Mouse (Mus musculus) limb, embryonic 14.5 days (tissue): ENCODE measurements around the gene Vav2. TPM values are rescaled to one million over a fixed set of nuclear protein-coding genes. Genes with fewer than 3 reads are reported as not detected.

Experiments used
- ATAC-seq: fragments of 200-750 bp; cut with Nextera tagmentation; 2 replicates; pipeline ENCODE4 v1.8.0; 2017; ENCODE audit warnings: low read depth, moderate number of reproducible peaks, moderate TSS enrichment; ENCODE audit not compliant: low FRiP score
- DNase-seq: peaks from one replicate; pipeline ENCODE4 v3.0.0-alpha.2; 2015; ENCODE audit warnings: low spot score
- H3K27ac ChIP-seq: fragments of 300-500 bp; sonication (generic); replicated peaks from 2 replicates; pipeline ENCODE4 v1.5.1; 2014; ENCODE audit warnings: low read depth, mild to moderate bottlenecking, low read length, moderate library complexity, mixed read lengths
- H3K27me3 ChIP-seq: fragments of 300-500 bp; sonication (generic); 2 replicates; pipeline ENCODE4 v1.6.1; 2014; ENCODE audit warnings: low read length, mixed read lengths; ENCODE audit not compliant: control insufficient read depth, insufficient read depth
- H3K36me3 ChIP-seq: fragments of 300-500 bp; sonication (generic); 2 replicates; pipeline ENCODE4 v1.6.1; 2014; ENCODE audit warnings: mild to moderate bottlenecking, low read length, moderate library complexity, mixed read lengths; ENCODE audit not compliant: control insufficient read depth, insufficient read depth
- H3K4me1 ChIP-seq: fragments of 300-500 bp; sonication (generic); 2 replicates; pipeline ENCODE4 v1.6.1; 2014; ENCODE audit warnings: antibody characterized with exemption, low read length, mixed read lengths; ENCODE audit not compliant: control insufficient read depth, insufficient read depth
- H3K4me2 ChIP-seq: fragments of 300-500 bp; sonication (generic); replicated peaks from 2 replicates; pipeline ENCODE4 v1.6.1; 2014; ENCODE audit warnings: low read depth, mild to moderate bottlenecking, low read length, moderate library complexity; ENCODE audit not compliant: severe bottlenecking
- H3K4me3 ChIP-seq: fragments of 300-500 bp; sonication (generic); replicated peaks from 2 replicates; pipeline ENCODE4 v1.5.1; 2014; ENCODE audit warnings: low read length
- H3K9ac ChIP-seq: fragments of 300-500 bp; sonication (generic); 2 replicates; pipeline ENCODE4 v1.6.1; 2014; ENCODE audit warnings: mild to moderate bottlenecking, low read depth, low read length, moderate library complexity; ENCODE audit not compliant: severe bottlenecking
- H3K9me3 ChIP-seq: fragments of 300-500 bp; sonication (generic); 2 replicates; pipeline ENCODE4 v1.6.1; 2016; ENCODE audit warnings: low read length; ENCODE audit not compliant: control insufficient read depth
- POLR2A ChIP-seq: fragments of 200-500 bp; IDR thresholded peaks from 2 replicates; pipeline ENCODE4 v1.8.0; 2012; ENCODE audit warnings: inconsistent platforms, mild to moderate bottlenecking, moderate library complexity, borderline replicate concordance; ENCODE audit not compliant: insufficient read depth, insufficient read length; ENCODE audit errors: extremely low read depth
- WGBS: fragments of 180-500 bp; shearing (Covaris S2); extraction: QIAGEN DNeasy Blood & Tissue Kit; methylation state at CpG from one replicate; pipeline ENCODE4 v1.1.7; 2014; 5-methylcytosine and 5-hydroxymethylcytosine counted together
- polyA plus RNA-seq, 2 experiments: library from polyadenylated mRNA; depleted of rRNA in 1 of 2; stranded (reverse) in 1 of 2; unstranded in 1 of 2; fragments of >200 nt; fragmentation: Nextera tagmentation in 1 of 2; extraction: Ambion mirVana in 1 of 2; gene quantifications; 2 replicates each; pipeline versions ENCODE4 v1.2.1 to v1.2.3; 2012 to 2014

The Vav2 gene
- polyA plus RNA-seq, 2 experiments, result 5.9 to 19.6 TPM

- Histone ChIP-seq H3K4me2 (no peak overlapping the region), H3K4me3 (no peak overlapping the region), H3K27ac (no peak overlapping the region), H3K9ac (no peak overlapping the region), H3K4me1 (no peaks in the 10 kb centered on the region), H3K9me3 (no peaks in the 10 kb centered on the region), H3K36me3 (peaks cover 93% of the 10 kb centered on the region), H3K27me3 (no peaks in the 10 kb centered on the region)
- DNase-seq (no peak), ATAC-seq (no peak)
- 90% methylated on average over 4 of the region's 4 CpGs for WGBS
- TF ChIP-seq POLR2A, result no peak
Observed at GRCm38 (mm10) chr2:27462901-27463300, 36.1 kb upstream of the Vav2 start.

DNA sequence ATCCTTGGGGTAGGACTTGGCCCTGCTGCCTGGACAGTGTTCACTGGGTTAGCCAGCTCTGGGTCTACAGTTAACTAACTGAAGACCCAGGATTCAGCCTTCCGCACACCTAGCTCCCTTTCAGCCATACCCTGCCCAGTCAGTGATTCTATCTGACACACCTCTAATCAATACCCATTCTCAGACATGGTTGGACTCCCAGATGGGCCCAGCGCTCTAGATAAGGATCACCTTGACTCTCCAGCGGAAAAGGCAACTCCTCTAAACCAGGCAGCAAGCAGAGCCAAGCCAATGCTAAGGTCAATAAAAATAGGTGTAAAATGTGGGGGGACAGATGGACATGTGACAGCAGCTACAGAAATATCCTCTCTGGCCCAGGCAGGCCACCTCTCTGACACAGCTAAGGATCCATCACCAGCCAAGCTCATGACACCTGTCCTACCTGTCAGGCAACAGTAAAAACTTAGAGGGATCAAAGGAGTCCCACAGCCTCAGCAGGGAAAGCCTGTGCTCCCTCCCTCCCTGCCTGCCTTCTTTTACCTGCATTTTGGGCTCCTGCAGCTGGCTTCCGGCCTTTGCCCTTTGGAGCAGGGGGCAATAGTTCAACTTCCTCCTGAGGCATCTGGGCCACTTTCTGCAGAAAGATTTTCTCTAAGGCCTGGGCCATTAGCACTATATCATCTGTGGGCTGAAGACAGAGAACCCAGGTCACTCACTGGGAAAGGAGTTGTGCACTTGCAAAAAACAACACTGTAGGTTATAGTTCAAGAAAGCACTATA, 35.2 kb upstream of the Vav2 start:
- peaks cover 94% of the 10 kb centered on the region for H3K36me3 ChIP-seq

GRCm38 (mm10) chr2:27460651-27461050, 33.8 kb upstream of the Vav2 start:
- Histone ChIP-seq H3K4me2 (no peak overlapping the region), H3K4me3 (no peak overlapping the region), H3K27ac (no peak overlapping the region), H3K4me1 (no peaks in the 10 kb centered on the region), H3K27me3 (no peaks in the 10 kb centered on the region), H3K9me3 (no peaks in the 10 kb centered on the region), H3K9ac (no peak overlapping the region), H3K36me3 (peaks cover 94% of the 10 kb centered on the region)
- TF ChIP-seq POLR2A, result no peak
- WGBS, result 63% methylated on average over 9 of the region's 9 CpGs
- ATAC-seq (no peak), DNase-seq (no peak)

More for the DNA sequence above, 35.2 kb upstream of the Vav2 start:
- Histone ChIP-seq H3K27me3 (no peaks in the 10 kb centered on the region), H3K27ac (no peak overlapping the region), H3K4me2 (no peak overlapping the region), H3K4me1 (no peaks in the 10 kb centered on the region), H3K9ac (no peak overlapping the region), H3K9me3 (no peaks in the 10 kb centered on the region), H3K4me3 (no peak overlapping the region)
- DNase-seq, result no peak
- WGBS, result 85% methylated on average over 4 of the region's 4 CpGs
- no peak for ATAC-seq
- no peak for TF ChIP-seq POLR2A

GRCm38 (mm10) chr2:27460163-27460562, 33.3 kb upstream of the Vav2 start:
- DNase-seq (no peak), ATAC-seq (no peak)
- 81% methylated on average over 5 of the region's 5 CpGs for WGBS
- no peak overlapping the region for H3K4me3 ChIP-seq
- no peaks in the 10 kb centered on the region for H3K4me1 ChIP-seq
- no peaks in the 10 kb centered on the region for H3K27me3 ChIP-seq
- no peaks in the 10 kb centered on the region for H3K9me3 ChIP-seq
- no peak overlapping the region for H3K27ac ChIP-seq
- H3K9ac ChIP-seq, result no peak overlapping the region
- peaks cover 97% of the 10 kb centered on the region for H3K36me3 ChIP-seq
- TF ChIP-seq POLR2A, result no peak
- no peak overlapping the region for H3K4me2 ChIP-seq

DNA sequence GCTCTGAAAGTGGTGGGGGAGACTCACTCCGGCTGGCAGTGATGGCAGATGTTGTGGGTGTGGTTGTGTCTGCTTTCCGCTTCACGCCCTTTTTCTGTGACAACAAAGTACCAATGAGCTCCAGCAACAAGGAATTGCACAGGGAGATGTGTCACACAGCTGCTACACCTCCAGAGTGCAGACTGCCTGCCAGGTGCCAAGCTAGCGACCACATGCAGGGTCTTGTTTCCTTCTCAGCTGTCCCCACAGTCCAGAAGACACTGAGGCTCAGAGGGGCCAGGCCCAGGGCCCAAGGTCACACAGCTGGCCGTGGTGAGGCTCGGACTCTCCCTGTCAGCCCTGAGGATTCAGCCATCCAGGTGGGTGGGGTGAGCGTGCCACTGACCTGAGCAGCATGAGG, 32.9 kb upstream of the Vav2 start:
- no peak overlapping the region for H3K4me2 ChIP-seq
- peaks cover 100% of the 10 kb centered on the region for H3K36me3 ChIP-seq
- H3K27ac ChIP-seq, result no peak overlapping the region
- no peak for ATAC-seq
- no peak for TF ChIP-seq POLR2A
- H3K9me3 ChIP-seq, result no peaks in the 10 kb centered on the region
- no peak for DNase-seq
- H3K27me3 ChIP-seq, result no peaks in the 10 kb centered on the region
- H3K4me3 ChIP-seq, result no peak overlapping the region
- no peaks in the 10 kb centered on the region for H3K4me1 ChIP-seq
- no peak overlapping the region for H3K9ac ChIP-seq
- WGBS, result 86% methylated on average over 7 of the region's 7 CpGs
